Mouse (Mus musculus) fibroblast of lung, adult 2 months (primary cell): Measurements from ENCODE around the gene Ctu1.
"Not testable (repeated sequence)": the region's sequence is repeated elsewhere in the genome, so short reads cannot be mapped to it uniquely, and the experiment has no call there.

Experiments used
- DNase-seq: peaks from one replicate; pipeline ENCODE4 v3.0.0-alpha.2; 2011; ENCODE audit warnings: low read depth

Gene Ctu1

DNA sequence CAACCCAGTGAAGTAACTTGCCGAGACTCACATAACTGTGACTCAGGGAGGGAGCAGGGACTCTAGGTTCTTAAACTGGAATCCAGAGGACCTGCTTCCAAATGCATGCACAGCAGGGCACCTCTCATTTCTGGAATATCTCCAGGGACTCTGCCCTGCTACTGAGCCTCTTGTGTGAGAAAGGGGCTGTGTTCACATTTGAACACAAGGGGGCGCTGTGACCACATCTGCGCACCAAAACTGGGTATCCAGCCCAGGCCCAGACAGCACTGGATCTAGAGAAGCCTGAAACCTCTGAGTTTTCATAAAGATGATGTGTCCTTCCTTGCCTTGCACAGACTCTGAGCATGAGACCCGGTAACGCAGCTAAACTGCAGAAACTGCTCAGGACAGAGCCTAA, 9.1 kb downstream of the Ctu1 start:
- no peak for DNase-seq

- not testable (repeated sequence) for DNase-seq
Measured at GRCm38 (mm10) chr7:43682511-43682910, 10.7 kb downstream of the Ctu1 start.

DNA sequence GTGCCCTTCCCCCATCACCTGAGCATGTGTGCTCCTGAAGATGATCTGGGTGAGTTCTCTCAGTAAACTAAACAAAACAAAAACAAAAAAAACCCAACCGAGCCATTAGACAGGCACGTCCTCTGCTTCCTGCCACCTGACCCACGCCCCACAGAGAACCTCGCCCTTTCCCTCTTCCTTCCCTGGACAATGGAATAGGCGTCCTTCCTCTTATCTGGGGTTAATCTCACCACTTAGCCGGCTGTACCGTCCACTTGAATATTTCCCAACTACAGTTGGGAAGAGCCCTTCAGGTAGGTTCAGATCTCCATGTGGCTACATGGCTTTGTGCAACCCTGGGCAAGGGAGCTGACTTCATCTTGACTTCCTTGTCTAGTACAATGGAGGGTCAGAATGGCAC, 13.3 kb downstream of the Ctu1 start:
- DNase-seq: no peak

GRCm38 (mm10) chr7:43690118-43690517, 18.3 kb downstream of the Ctu1 start, which contains the start of gene Klk14:
Gene Klk14, plus strand, starts transcription at chr7:43690418.
- DNase-seq: no peak

GRCm38 (mm10) chr7:43710031-43710430, 38.2 kb downstream of the Ctu1 start:
- DNase-seq: no peak

DNA sequence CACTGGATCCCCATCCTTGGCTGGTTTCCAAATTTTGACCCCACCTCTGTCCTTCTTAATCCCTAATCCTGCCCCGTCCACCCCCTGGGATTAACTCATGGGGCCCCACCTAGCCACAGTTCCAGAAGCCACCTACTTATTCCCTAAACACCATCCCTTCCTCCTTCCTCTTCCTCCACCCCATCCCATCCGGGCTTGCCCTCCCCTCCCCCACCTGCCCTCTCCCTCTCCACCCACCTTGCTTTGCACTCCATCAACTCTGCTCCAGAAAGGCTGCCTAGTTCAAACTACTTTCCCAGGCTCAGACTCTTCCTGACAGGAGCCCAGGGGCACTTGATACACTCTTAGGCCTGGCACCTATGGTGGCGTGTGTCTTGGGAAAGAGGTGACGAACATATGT, 40.5 kb downstream of the Ctu1 start, which contains the start of gene Klk13:
TSS of gene Klk13 (plus strand) at position 301 of the 400 bp plus-strand sequence.
- DNase-seq: no peak

GRCm38 (mm10) chr7:43712917-43713316, 41.1 kb downstream of the Ctu1 start:
- DNase-seq: no peak

GRCm38 (mm10) chr7:43713741-43714351, 42.0 kb downstream of the Ctu1 start:
- DNase-seq: no peak
